Mouse (Mus musculus) kidney, adult 2 months (tissue): ENCODE data around the gene Gm18596.
"Not testable (repeated sequence)": the region's sequence is repeated elsewhere in the genome, so short reads cannot be mapped to it uniquely, and the experiment has no call there.

Source experiments
- CTCF ChIP-seq: fragments of 200-500 bp; conservative IDR thresholded peaks from 2 replicates; pipeline ENCODE4 v1.5.1; 2011; ENCODE audit warnings: low read depth, mild to moderate bottlenecking, control low read depth, low read length, moderate library complexity, mixed read lengths; ENCODE audit not compliant: insufficient read depth, insufficient read length
- POLR2A ChIP-seq: fragments of 200-500 bp; IDR thresholded peaks from one replicate; pipeline ENCODE4 v1.6.1; 2011; ENCODE audit warnings: low read depth, low read length, control low read depth

GRCm38 (mm10) chr10:77787876-77788275 lies 45.4 kb upstream of the Gm18596 start, which contains the start of gene Gm7137:
- not testable (repeated sequence) for TF ChIP-seq CTCF, POLR2A
